ENCODE assay signal across 29 mouse cellular contexts in genomic region chr17:50568846-50569245, GRCm38 (mm10). TPM values are rescaled to one million over a fixed set of nuclear protein-coding genes. Genes with fewer than 3 reads are reported as not detected.
DNase-seq lines count a peak whose midpoint lies in the region; ATAC-seq and TF ChIP-seq lines count a peak whose summit lies in the region.
"Had no signal": no experiment of that assay in that cellular context is flagged by ENCODE, and none has a peak within 500 bp of the region (broad histone marks: within the 10 kb centered on the region; RNA-seq: fewer than 3 reads in every experiment).

No protein-coding gene starts in this region.

- no peaks in the 10 kb centered on the region for H3K9me3 ChIP-seq in MEL (replicated peaks; ENCODE audit: insufficient read depth, low read length)
- no peaks in the 10 kb centered on the region for H3K9me3 ChIP-seq in liver, embryonic 11.5 days (ENCODE audit: control insufficient read depth, low read length)
- no peaks in the 10 kb centered on the region for H3K9me3 ChIP-seq in hindbrain, embryonic 16.5 days (ENCODE audit: control insufficient read depth, low read length)
- H3K9me3 ChIP-seq in liver, postnatal 0 days (ENCODE audit: low read length) = no peaks in the 10 kb centered on the region
- H3K9me3 ChIP-seq: embryonic facial prominence, embryonic 10.5 days; embryonic facial prominence, embryonic 13.5 days; forebrain, embryonic 13.5 days; heart, embryonic 10.5 days; heart, embryonic 13.5 days; intestine, embryonic 15.5 days had no signal

- no peak overlapping the region for H3K4me2 ChIP-seq in liver, embryonic 11.5 days
- H3K4me2 ChIP-seq in hindbrain, embryonic 16.5 days (ENCODE audit: low read length) = no peak overlapping the region
- H3K4me2 ChIP-seq in liver, postnatal 0 days (ENCODE audit: low read depth, low read length) = no peak overlapping the region
- H3K4me2 ChIP-seq: embryonic facial prominence, embryonic 13.5 days; forebrain, embryonic 13.5 days; heart, embryonic 13.5 days; hindbrain, embryonic 14.5 days; intestine, embryonic 15.5 days had no signal

- H3K27me3 ChIP-seq in MEL (ENCODE audit: control insufficient read depth in 1 of 2, insufficient read depth in 2 of 2, low read length in 2 of 2) = no peaks in the 10 kb centered on the region
- no peaks in the 10 kb centered on the region for H3K27me3 ChIP-seq in liver, embryonic 11.5 days (replicated peaks; ENCODE audit: control insufficient read depth, insufficient read depth, low read length)
- no peaks in the 10 kb centered on the region for H3K27me3 ChIP-seq in hindbrain, embryonic 16.5 days (replicated peaks; ENCODE audit: control insufficient read depth, insufficient read depth, low read length)
- H3K27me3 ChIP-seq in liver, postnatal 0 days (ENCODE audit: insufficient read depth, low read length) = no peaks in the 10 kb centered on the region
- H3K27me3 ChIP-seq: embryonic facial prominence, embryonic 13.5 days; forebrain, embryonic 13.5 days; heart, embryonic 13.5 days; intestine, embryonic 15.5 days had no signal

- no peak overlapping the region for H3K4me3 ChIP-seq in MEL (ENCODE audit: control insufficient read depth in 1 of 2, insufficient read depth in 1 of 2, low read depth in 2 of 2, low read length in 2 of 2)
- H3K4me3 ChIP-seq in liver, embryonic 11.5 days (ENCODE audit: low read depth, low read length) = no peak overlapping the region
- no peak overlapping the region for H3K4me3 ChIP-seq in hindbrain, embryonic 16.5 days (ENCODE audit: low read length)
- H3K4me3 ChIP-seq in liver, postnatal 0 days (ENCODE audit: low read depth, low read length) = no peak overlapping the region
- H3K4me3 ChIP-seq: embryonic facial prominence, embryonic 10.5 days; embryonic facial prominence, embryonic 13.5 days; erythroblast, embryonic 14.5 days; forebrain, embryonic 13.5 days; gastrocnemius, adult 2 months; heart, adult 2 months; heart, embryonic 10.5 days; heart, embryonic 13.5 days; intestine, embryonic 15.5 days had no signal

- TF ChIP-seq EP300 in MEL (IDR thresholded peaks at IDR 0.05; ENCODE audit: low read depth in 1 of 2, low read length in 2 of 2) = peak; percentile 82 to 83
- no peak for TF ChIP-seq EP300 in liver, postnatal 0 days (IDR thresholded peaks at IDR 0.05; ENCODE audit: low read depth)

- H3K79me2 ChIP-seq in MEL (ENCODE audit: control insufficient read depth, insufficient read depth, low read length, poor library complexity) = peaks cover 15% of the 10 kb centered on the region

- 75% methylated on average over 2 of the region's 2 CpGs for WGBS in liver, embryonic 11.5 days
- 87% methylated on average over 2 of the region's 2 CpGs for WGBS in hindbrain, embryonic 16.5 days
- 48% methylated on average over 2 of the region's 2 CpGs for WGBS in liver, postnatal 0 days (ENCODE audit: insufficient replicate concordance)

- no peak overlapping the region for H3K27ac ChIP-seq in MEL (ENCODE audit: control insufficient read depth, low read depth, low read length)
- no peak overlapping the region for H3K27ac ChIP-seq in liver, embryonic 11.5 days (ENCODE audit: low read depth, low read length)
- H3K27ac ChIP-seq in hindbrain, embryonic 16.5 days (ENCODE audit: low read depth, low read length) = no peak overlapping the region
- no peak overlapping the region for H3K27ac ChIP-seq in liver, postnatal 0 days (ENCODE audit: low read depth)
- H3K27ac ChIP-seq: embryonic facial prominence, embryonic 10.5 days; embryonic facial prominence, embryonic 13.5 days; forebrain, embryonic 13.5 days; gastrocnemius, adult 2 months; heart, adult 2 months; heart, embryonic 10.5 days; heart, embryonic 13.5 days; hindbrain, embryonic 14.5 days; intestine, embryonic 15.5 days had no signal

- TF ChIP-seq POLR2A in MEL (IDR thresholded peaks at IDR 0.05; ENCODE audit: control insufficient read depth in 1 of 2, insufficient read depth in 1 of 2, low read depth in 1 of 2, low read length in 2 of 2, poor library complexity in 1 of 2) = no peak

- H3K36me3 ChIP-seq in MEL (ENCODE audit: control insufficient read depth in 1 of 2, insufficient read depth in 2 of 2, low read length in 2 of 2) = peaks cover 0 to 25% of the 10 kb centered on the region in 2 experiments; a peak in 3 of 4 replicates
- H3K36me3 ChIP-seq in liver, embryonic 11.5 days (ENCODE audit: control insufficient read depth, insufficient read depth, low read length) = no peaks in the 10 kb centered on the region
- H3K36me3 ChIP-seq in hindbrain, embryonic 16.5 days (ENCODE audit: control insufficient read depth, insufficient read depth, low read length) = no peaks in the 10 kb centered on the region
- no peaks in the 10 kb centered on the region for H3K36me3 ChIP-seq in liver, postnatal 0 days (replicated peaks; ENCODE audit: insufficient read depth, low read length)
- H3K36me3 ChIP-seq: embryonic facial prominence, embryonic 10.5 days; embryonic facial prominence, embryonic 13.5 days; heart, embryonic 10.5 days; heart, embryonic 13.5 days; intestine, embryonic 15.5 days had no signal

- TF ChIP-seq CTCF in MEL (IDR thresholded peaks at IDR 0.05 in 2 of 3, conservative IDR thresholded peaks at IDR 0.05 in 1 of 3; ENCODE audit: control insufficient read depth in 1 of 3, insufficient read depth in 1 of 3, low read depth in 2 of 3, low read length in 3 of 3, poor library complexity in 1 of 3, severe bottlenecking in 1 of 3) = no peak
- no peak for TF ChIP-seq CTCF in liver, postnatal 0 days (IDR thresholded peaks at IDR 0.05; ENCODE audit: low read depth)

- ATAC-seq in granulocyte monocyte progenitor cell, adult 5-6 weeks (replicated peaks; ENCODE audit: poor library complexity, severe bottlenecking) = peak; percentile 69
- ATAC-seq in megakaryocyte progenitor cell, adult 5-6 weeks (replicated peaks; ENCODE audit: poor library complexity) = peak; percentile 77
- no peak for ATAC-seq in liver, embryonic 11.5 days (replicated peaks; ENCODE audit: low FRiP score)
- ATAC-seq in hindbrain, embryonic 16.5 days = no peak
- no peak for ATAC-seq in liver, postnatal 0 days
- ATAC-seq: forebrain, embryonic 13.5 days; forebrain, embryonic 16.5 days; intestine, embryonic 15.5 days had no signal

- no peak overlapping the region for H3K9ac ChIP-seq in MEL (ENCODE audit: control insufficient read depth, low read depth, low read length, poor library complexity, severe bottlenecking)
- H3K9ac ChIP-seq in liver, embryonic 11.5 days (ENCODE audit: low read depth, low read length) = no peak overlapping the region
- no peak overlapping the region for H3K9ac ChIP-seq in hindbrain, embryonic 16.5 days (ENCODE audit: low read depth, low read length)
- no peak overlapping the region for H3K9ac ChIP-seq in liver, postnatal 0 days (replicated peaks)
- H3K9ac ChIP-seq: embryonic facial prominence, embryonic 13.5 days; forebrain, embryonic 13.5 days; heart, embryonic 13.5 days; hindbrain, embryonic 14.5 days; intestine, embryonic 15.5 days had no signal

- peak; percentile 79 for DNase-seq in 416B (ENCODE audit: low read depth)
- DNase-seq in MEL (ENCODE audit: low read depth, low spot score) = peak; percentile 57
- DNase-seq in urinary bladder, postnatal 10 days (ENCODE audit: low spot score) = no peak
- no peak for DNase-seq in liver, embryonic 11.5 days (ENCODE audit: low spot score)
- DNase-seq in liver, postnatal 0 days = no peak
- DNase-seq: adrenal gland, adult 2 months; adrenal gland, postnatal 14 days; B cell, adult 2 months; cerebellum, adult 11 months; cerebellum, adult 2 months; cerebellum, adult 9-11 months; cerebellum, postnatal 25 days; embryo, embryonic 11 days; gastrocnemius, adult 2 months; gastrocnemius, postnatal 25 days; heart, adult 2 months; kidney, adult 11 months had no signal

- H3K4me1 ChIP-seq in MEL (ENCODE audit: control insufficient read depth in 1 of 2, insufficient read depth in 2 of 2, low read length in 2 of 2) = peaks cover 6 to 11% of the 10 kb centered on the region in 2 experiments
- H3K4me1 ChIP-seq in liver, embryonic 11.5 days (replicated peaks; ENCODE audit: control insufficient read depth, insufficient read depth, low read length) = peaks cover 2% of the 10 kb centered on the region; the same call in 1 of the 2 replicates
- H3K4me1 ChIP-seq in hindbrain, embryonic 16.5 days (ENCODE audit: control insufficient read depth, insufficient read depth, low read depth, low read length) = peaks cover 3% of the 10 kb centered on the region
- H3K4me1 ChIP-seq in liver, postnatal 0 days (ENCODE audit: insufficient read depth) = no peaks in the 10 kb centered on the region
- H3K4me1 ChIP-seq: intestine, embryonic 15.5 days had no signal

- no peak for TF ChIP-seq RAD21 in MEL (IDR thresholded peaks at IDR 0.05; ENCODE audit: low read depth, low read length)

TF ChIP-seq in MEL, 35 proteins besides CTCF, POLR2A, EP300 and RAD21:
- TF ChIP-seq TAL1 (IDR thresholded peaks at IDR 0.05; ENCODE audit: low read length) (peak; percentile 46; the same call in 1 of the 2 replicates), TCF12 (IDR thresholded peaks at IDR 0.05; ENCODE audit: low read depth, low read length) (peak; percentile 77), SIN3A (IDR thresholded peaks at IDR 0.05; ENCODE audit: low read length) (peak; percentile 22; the same call in 1 of the 2 replicates), MYC (IDR thresholded peaks at IDR 0.05; ENCODE audit: low read depth, low read length) (peak; percentile 72; the same call in 1 of the 2 replicates), ZMIZ1 (IDR thresholded peaks at IDR 0.05; ENCODE audit: low read depth, low read length) (no peak), RCOR1 (IDR thresholded peaks at IDR 0.05; ENCODE audit: low read depth, low read length) (peak; percentile 79), GATA1 (IDR thresholded peaks at IDR 0.05; ENCODE audit: low read depth, low read length) (peak; percentile 71), POLR2AphosphoS5 (IDR thresholded peaks at IDR 0.05; ENCODE audit: borderline replicate concordance, low read depth, low read length) (no peak), ETS1 (IDR thresholded peaks at IDR 0.05; ENCODE audit: low read depth, low read length) (peak; percentile 58; the same call in 1 of the 2 replicates), MXI1 (IDR thresholded peaks at IDR 0.05; ENCODE audit: low read depth, low read length) (peak; percentile 80)

RNA-seq across cellular contexts. Expression of gene Plcl2, which starts 59.6 kb away (rescaled TPM):
- 56.0 and 83.7 TPM in 2 replicates for total RNA-seq in MEL (2012; rRNA removed)
- polyA plus RNA-seq in MEL (2012; ENCODE audit: insufficient read depth in 1 of 2, insufficient read length in 2 of 2, low read depth in 1 of 2, low replicate concordance in 2 of 2, missing spikeins in 1 of 2) = 10 to 100 TPM in 1 of 2 experiments, not detected in 1; 23.6 TPM
- 29.8 and 40.1 TPM in 2 replicates for total RNA-seq in granulocyte monocyte progenitor cell, adult 5-6 weeks (2014; fragmentation: Nextera tagmentation)
- 22.9 and 31.1 TPM in 2 replicates for total RNA-seq in granulocyte monocyte progenitor cell, adult 5-6 weeks (2017)
- 25.0 and 29.6 TPM in 2 replicates for total RNA-seq in megakaryocyte progenitor cell, adult 5-6 weeks (2015)
- 28.1 and 28.5 TPM in 2 replicates for total RNA-seq in megakaryocyte progenitor cell, adult 5-6 weeks (2017)
- polyA plus RNA-seq in liver, embryonic 11.5 days (2014; fragmentation: Nextera tagmentation; extraction: Ambion mirVana) = 3.2 and 3.4 TPM in 2 replicates
- 8.2 and 10.0 TPM in 2 replicates for polyA plus RNA-seq in hindbrain, embryonic 16.5 days (2015; fragmentation: Nextera tagmentation; extraction: Ambion mirVana)
- polyA plus RNA-seq in liver, postnatal 0 days (2015; fragmentation: Nextera tagmentation; extraction: Ambion mirVana) = 1.9 and 2.0 TPM in 2 replicates

Comparison
In these comparisons a context has a peak if more than half of its experiments do, and no peak if none do; other contexts are left out.
1. DNase-seq: peak in 416B (single experiment) and MEL (single experiment); none in urinary bladder, postnatal 10 days (single experiment), liver, embryonic 11.5 days (single experiment) and liver, postnatal 0 days (single experiment).
2. ATAC-seq: peak in granulocyte monocyte progenitor cell, adult 5-6 weeks (single experiment) and megakaryocyte progenitor cell, adult 5-6 weeks (single experiment); none in liver, embryonic 11.5 days (single experiment), hindbrain, embryonic 16.5 days (single experiment) and liver, postnatal 0 days (single experiment).